Mouse (Mus musculus) T-helper 1 cell (primary cell): ENCODE measurements around the gene Gdf11.

ENCODE experiments used
- in situ Hi-C: fragments of 300-600 bp; cut with MboI, MseI; formaldehyde crosslinking; loops from one replicate; pipeline ENCODE4 v1.15.1; 2025; ENCODE audit warnings: high pct_unique_total_duplicates

Gdf11 gene

GRCm38 (mm10) chr10:128895952-128896693 is 4.6 kb upstream of the Gdf11 start:
- in situ Hi-C loops: loop anchor here (5.0 to 10.0 kb wide), 2 partner anchors 51 to 119 kb away; no protein-coding TSS in a partner anchor

DNA sequence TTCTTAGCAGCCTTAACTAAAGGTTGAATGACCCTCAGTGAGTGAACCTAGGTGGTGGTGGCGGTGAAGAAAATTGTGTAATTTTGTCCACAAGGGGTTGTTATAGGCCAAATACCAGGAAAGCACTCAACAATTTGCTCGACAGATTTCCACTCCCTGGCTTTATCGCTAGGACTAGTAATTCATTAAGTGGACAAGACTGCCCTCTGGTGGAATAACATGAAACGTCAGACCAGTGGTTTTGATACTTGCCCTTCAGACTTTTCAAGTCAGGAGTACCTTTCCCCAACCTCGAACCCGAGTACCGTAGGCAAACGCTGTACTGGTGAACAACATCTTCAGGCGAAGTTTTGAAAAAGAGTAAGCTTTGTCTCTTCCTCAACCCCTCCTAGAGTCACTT is 3.9 kb upstream of the Gdf11 start:
- in situ Hi-C loops: loop anchor here (5.0 to 10.0 kb wide), 2 partner anchors 51 to 118 kb away; no protein-coding TSS in a partner anchor

DNA sequence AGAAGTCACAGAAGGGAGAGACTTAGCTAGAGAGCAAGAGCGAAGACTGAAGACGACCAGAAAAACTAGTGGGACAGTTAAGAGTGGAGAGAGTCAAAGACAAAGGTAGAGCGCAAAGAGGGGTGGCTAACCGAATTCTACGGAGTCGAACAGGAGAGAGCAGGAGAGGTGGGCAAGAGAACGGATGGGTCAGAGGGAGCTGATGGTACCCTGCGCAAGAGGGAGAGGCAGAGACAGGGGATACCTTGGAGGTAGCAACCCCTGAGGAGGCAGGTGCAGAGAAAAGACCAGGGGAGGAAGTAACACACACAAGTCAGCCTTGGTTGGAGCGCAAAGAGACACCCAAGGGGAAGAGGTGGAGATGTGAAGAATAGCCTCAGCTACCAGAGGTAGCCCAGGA is 728 bp upstream of the Gdf11 start:
- in situ Hi-C loops: loop anchor here (10.0 kb wide), 1 partner anchor 47 kb away; no protein-coding TSS in a partner anchor

DNA sequence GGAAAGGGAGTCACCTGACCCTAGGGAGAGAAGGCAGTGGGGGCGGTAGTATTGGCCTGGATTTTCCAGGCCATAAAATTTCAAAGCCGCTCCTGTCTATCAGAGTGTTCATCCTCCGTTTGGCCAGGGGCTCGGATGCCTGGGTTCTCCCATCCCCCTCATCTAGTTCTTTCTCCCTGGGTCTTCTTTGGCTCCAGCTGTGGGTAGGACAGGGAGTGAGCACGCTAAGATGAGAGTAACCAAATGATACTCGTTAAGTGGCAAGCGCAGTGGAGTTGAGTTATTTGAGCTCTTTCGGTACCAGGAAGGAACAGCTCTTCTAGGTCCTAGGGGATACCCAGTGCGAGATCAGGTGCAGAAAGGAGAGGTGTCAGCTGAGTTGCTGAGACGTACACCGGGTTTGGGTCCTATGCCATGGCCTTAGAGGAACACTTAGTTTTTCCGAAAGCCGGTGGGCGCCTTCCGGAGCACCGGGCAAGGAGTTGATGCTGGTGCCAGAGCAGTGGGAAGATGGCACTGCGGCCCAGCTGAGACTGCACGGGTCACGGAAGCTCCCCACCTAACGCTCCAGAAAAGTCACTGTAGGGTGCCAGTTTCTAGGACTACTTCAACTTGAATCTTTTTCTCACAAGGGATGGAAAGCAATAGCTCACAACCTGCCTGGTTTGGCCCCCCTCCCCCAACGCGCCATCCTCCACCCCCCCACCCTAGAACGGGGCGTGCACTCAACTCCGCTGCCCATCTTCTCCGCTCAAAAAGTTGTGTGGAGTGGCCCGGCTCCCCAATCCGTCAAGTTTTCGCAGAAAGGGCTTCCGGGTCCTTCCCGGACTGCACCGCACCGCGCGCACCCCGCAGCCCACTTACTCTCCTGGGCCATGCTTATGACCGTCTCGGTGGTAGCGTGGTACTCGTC is 879 bp downstream of the Gdf11 start:
- in situ Hi-C loops: loop anchor here (10.0 kb wide), 1 partner anchor 46 kb away; no protein-coding TSS in a partner anchor

DNA sequence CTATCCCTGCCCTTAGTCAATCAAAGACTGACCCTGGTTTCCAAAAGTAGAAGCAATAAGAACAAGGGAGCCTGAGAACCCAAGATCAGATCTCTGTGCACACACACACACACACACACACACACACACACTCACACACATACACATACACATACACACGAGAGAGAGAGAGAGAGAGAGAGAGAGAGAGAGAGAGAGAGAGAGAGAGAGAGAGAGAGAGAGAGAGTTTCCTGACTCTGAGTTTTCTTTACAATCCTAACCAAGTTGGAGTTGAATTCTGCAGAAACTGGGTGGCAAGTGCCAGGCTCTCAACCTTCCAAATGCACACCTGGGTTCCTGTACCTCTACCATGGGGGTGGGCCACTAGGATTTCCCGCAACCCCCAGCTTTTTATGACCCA is 1.7 kb downstream of the Gdf11 start:
- in situ Hi-C loops: loop anchor here (10.0 kb wide), 1 partner anchor 45 kb away; no protein-coding TSS in a partner anchor

DNA sequence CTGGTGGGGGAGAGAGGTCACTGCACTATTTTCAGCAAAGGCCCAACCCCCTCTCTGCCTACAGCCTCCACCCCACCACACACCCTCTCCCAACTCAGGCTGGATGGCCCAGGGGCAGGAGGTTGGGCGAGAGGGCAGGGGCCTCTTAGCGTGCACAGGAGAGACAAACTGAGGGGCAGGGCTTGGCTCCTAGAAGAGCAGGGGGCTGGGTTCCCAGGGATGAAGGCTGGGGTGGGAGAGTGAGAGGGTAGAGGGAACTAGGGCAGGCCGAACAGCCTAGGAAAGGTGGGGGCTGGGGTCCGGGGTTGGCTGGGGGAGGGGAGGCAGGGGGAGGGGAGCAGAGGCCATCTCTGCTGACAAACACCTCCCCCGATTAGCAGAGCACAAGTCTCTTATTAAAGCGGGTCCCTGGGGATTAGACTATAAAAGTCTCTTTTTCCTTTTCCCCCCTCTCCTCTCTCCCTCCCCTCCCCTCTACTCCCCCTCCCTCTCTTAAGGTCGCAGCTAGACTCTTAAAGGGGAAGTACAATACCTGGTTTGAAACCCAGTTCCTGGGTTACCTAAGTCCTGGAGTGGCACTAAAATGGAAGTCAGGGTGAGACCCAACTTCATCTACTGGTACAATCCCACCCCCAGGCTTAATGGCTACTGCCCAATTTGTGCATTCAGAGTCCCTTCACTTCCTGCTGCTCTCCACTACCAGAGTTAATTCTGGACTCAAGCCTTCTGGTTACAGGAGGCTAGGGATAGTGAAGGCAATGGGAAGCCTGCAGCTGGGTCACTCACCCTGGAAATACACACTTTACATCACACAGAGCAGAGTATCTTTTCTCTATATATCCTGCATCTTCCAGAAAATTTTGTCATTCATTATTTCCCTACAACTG is 2.3 kb downstream of the Gdf11 start:
- in situ Hi-C loops: no loop called here

GRCm38 (mm10) chr10:128882067-128882466 is 9.5 kb downstream of the Gdf11 start:
- in situ Hi-C loops: no loop called here

DNA sequence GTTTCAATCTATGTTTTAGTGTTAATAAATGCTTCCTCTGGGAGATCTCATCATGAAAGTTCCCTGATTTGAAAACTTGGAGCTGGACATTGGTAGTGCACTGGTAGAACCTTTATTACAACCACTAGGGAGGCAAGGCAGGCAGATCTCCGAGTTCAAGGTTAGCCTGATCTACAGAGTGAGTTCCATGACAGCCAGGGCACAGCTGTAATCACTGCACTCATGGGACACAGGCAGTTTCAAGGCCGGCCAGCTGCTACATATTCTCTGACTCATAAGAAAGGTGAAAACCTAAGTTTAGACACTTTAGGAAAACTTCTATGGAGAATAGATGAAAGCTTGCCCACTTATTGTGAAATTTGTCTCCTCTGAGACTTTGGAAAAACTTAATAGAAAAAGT is 12.7 kb downstream of the Gdf11 start:
- in situ Hi-C loops: no loop called here

GRCm38 (mm10) chr10:128878291-128878690 is 13.2 kb downstream of the Gdf11 start:
- in situ Hi-C loops: no loop called here

GRCm38 (mm10) chr10:128870341-128870740 is 21.2 kb downstream of the Gdf11 start:
- in situ Hi-C loops: no loop called here

- in situ Hi-C loops: no loop called here
Observed at GRCm38 (mm10) chr10:128866518-128866917, 25.0 kb downstream of the Gdf11 start.

DNA sequence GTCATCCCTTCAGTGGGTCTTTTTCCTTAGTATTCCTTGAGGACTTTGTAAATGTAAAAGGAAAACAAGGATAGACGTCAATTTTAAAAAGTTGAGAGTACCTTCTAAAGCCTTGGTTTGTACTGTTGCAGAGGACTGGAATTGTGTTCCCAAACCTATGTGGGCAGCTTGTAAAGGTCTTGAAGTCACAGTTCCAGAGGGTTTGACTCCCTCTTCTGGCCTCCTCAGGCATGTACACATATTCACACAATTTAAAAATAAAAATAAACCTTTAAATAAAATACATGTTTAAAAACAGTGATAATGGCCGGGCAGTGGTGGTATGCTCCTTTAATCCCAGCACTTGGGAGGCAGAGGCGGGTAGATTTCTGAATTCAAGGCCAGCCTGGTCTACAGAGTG is 25.5 kb downstream of the Gdf11 start:
- in situ Hi-C loops: no loop called here

GRCm38 (mm10) chr10:128861176-128861575 is 30.3 kb downstream of the Gdf11 start:
- in situ Hi-C loops: no loop called here

- in situ Hi-C loops: no loop called here
Observed at GRCm38 (mm10) chr10:128850339-128850738, 41.2 kb downstream of the Gdf11 start.

- in situ Hi-C loops: loop anchor here (10.0 kb wide), 1 partner anchor 46 kb away; the partner anchor contains the start of gene Gdf11
Observed at GRCm38 (mm10) chr10:128848426-128848825, 43.1 kb downstream of the Gdf11 start.

- in situ Hi-C loops: loop anchor here (10.0 kb wide), 1 partner anchor 48 kb away; the partner anchor contains the start of gene Gdf11
Observed at GRCm38 (mm10) chr10:128846664-128847063, 44.9 kb downstream of the Gdf11 start.

- in situ Hi-C loops: loop anchor here (10.0 kb wide), 1 partner anchor 49 kb away; the partner anchor contains the start of gene Gdf11
Observed at GRCm38 (mm10) chr10:128845516-128845915, 46.0 kb downstream of the Gdf11 start.

DNA sequence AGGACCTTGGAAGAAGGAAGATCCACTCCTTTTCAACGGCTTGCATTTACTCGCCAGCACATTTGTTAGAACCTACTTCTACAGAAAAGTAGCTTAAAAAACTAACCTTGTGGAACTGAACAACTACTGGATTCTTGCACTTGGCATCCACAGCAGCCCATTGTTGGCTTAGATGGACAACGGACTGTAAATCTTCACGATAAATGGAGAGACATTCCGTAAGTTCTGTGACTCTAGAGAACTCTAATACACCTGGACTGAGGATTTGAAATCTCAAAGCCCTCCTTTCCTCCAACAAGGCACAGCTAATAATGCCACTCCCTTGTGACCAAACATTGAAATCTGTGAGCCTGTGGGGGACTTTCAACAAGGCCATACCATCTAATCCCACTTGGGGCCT is 48.3 kb downstream of the Gdf11 start:
- in situ Hi-C loops: loop anchor here (10.0 kb wide), 1 partner anchor 52 kb away; the partner anchor contains the start of gene Gdf11

- in situ Hi-C loops: loop anchor here (10.0 kb wide), 1 partner anchor 54 kb away; the partner anchor contains the start of gene Gdf11
Observed at GRCm38 (mm10) chr10:128840612-128841011, 50.9 kb downstream of the Gdf11 start.

DNA sequence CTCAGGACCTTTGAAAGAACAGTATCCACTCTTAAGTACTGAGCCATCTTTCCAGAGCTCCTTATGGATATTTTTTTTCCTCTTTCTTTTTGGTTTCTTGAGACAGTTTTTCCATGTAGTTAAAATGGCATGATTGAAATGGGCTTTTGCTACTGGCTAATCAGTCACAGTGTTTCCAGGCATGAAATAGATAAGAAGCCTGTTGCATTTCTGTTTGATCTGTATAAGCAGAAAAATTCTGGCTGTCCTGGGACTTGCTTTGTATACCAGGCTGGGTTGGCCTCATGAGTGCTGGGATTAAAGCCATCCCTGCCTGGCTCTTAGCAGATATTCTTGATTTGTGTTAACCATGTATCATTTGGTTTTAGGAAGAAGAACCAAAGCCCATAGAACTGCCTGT is 52.1 kb downstream of the Gdf11 start:
- in situ Hi-C loops: no loop called here

GRCm38 (mm10) chr10:128837400-128837799 is 54.1 kb downstream of the Gdf11 start:
- in situ Hi-C loops: no loop called here
